Mouse (Mus musculus) cerebellum, adult 2 months (tissue): ENCODE measurements around the gene Tmed4.

Experiments
- CTCF ChIP-seq: fragments of 200-500 bp; IDR thresholded peaks from 2 replicates; pipeline ENCODE4 v1.5.1; 2011; ENCODE audit warnings: low read depth, mild to moderate bottlenecking, control low read depth, low read length, moderate library complexity, borderline replicate concordance; ENCODE audit not compliant: insufficient read depth
- POLR2A ChIP-seq: fragments of 200-500 bp; IDR thresholded peaks from 2 replicates; pipeline ENCODE4 v1.6.1; 2011; ENCODE audit warnings: low read length, control low read depth, borderline replicate concordance; ENCODE audit not compliant: insufficient read depth

GRCm38 (mm10) chr11:6313874-6314406, 39.3 kb upstream of the Tmed4 start:
- no peak for TF ChIP-seq CTCF
- no peak for TF ChIP-seq POLR2A
